Mouse (Mus musculus) lung, postnatal 0 days (tissue): ENCODE measurements at regions not wholly inside any gene's neighbourhood (a gene's known extent, or its start where the extent isn't known, plus 50 kb on each side); places are given as distances from the start of the nearest gene placed in this dataset.
A peak's percentile ranks its signal among the peaks of the same experiment; 100 is the strongest.

ENCODE experiments used
- ATAC-seq: fragments of 200-750 bp; cut with Nextera tagmentation; 2 replicates; pipeline ENCODE4 v1.8.0; 2017; ENCODE audit warnings: moderate library complexity
- DNase-seq: peaks from one replicate; pipeline ENCODE4 v3.0.0-alpha.2; 2016; ENCODE audit warnings: low spot score
- H3K27ac ChIP-seq: fragments of 300-500 bp; sonication (generic); 2 replicates; pipeline ENCODE4 v1.5.1; 2014; ENCODE audit warnings: antibody characterized with exemption, mild to moderate bottlenecking, low read length, mixed read lengths
- H3K27me3 ChIP-seq: fragments of 300-500 bp; sonication (generic); replicated peaks from 2 replicates; pipeline ENCODE4 v1.6.1; 2014; ENCODE audit warnings: low read length, mixed read lengths; ENCODE audit not compliant: insufficient read depth
- H3K36me3 ChIP-seq: fragments of 300-500 bp; sonication (generic); 2 replicates; pipeline ENCODE4 v1.6.1; 2014; ENCODE audit warnings: low read length, mixed read lengths; ENCODE audit not compliant: insufficient read depth
- H3K4me1 ChIP-seq: fragments of 300-500 bp; sonication (generic); 2 replicates; pipeline ENCODE4 v1.6.1; 2014; ENCODE audit warnings: antibody characterized with exemption, low read depth, low read length, mixed read lengths; ENCODE audit not compliant: insufficient read depth
- H3K4me2 ChIP-seq: fragments of 300-500 bp; sonication (generic); replicated peaks from 2 replicates; pipeline ENCODE4 v1.6.1; 2014; ENCODE audit warnings: low read depth, mild to moderate bottlenecking, low read length, moderate library complexity, mixed read lengths
- H3K4me3 ChIP-seq: fragments of 300-500 bp; sonication (generic); 2 replicates; pipeline ENCODE4 v1.5.1; 2014; ENCODE audit warnings: low read depth, low read length
- H3K9ac ChIP-seq: fragments of 300-500 bp; sonication (generic); replicated peaks from 2 replicates; pipeline ENCODE4 v1.6.1; 2014; ENCODE audit warnings: low read depth, mild to moderate bottlenecking
- H3K9me3 ChIP-seq: fragments of 300-500 bp; sonication (generic); 2 replicates; pipeline ENCODE4 v1.6.1; 2016; ENCODE audit warnings: low read length, mixed read lengths
- CTCF ChIP-seq: IDR thresholded peaks from 2 replicates; pipeline ENCODE4 v1.5.1; 2016; ENCODE audit warnings: antibody characterized with exemption, mild to moderate bottlenecking
- EP300 ChIP-seq: IDR thresholded peaks from 2 replicates; pipeline ENCODE4 v1.6.1; 2016; ENCODE audit warnings: antibody characterized with exemption, mild to moderate bottlenecking, control low read depth
- WGBS: fragments of 180-500 bp; shearing (Covaris S2); extraction: QIAGEN DNeasy Blood & Tissue Kit; methylation state at CpG from one replicate; pipeline ENCODE4 v1.1.7; 2014; 5-methylcytosine and 5-hydroxymethylcytosine counted together

DNA sequence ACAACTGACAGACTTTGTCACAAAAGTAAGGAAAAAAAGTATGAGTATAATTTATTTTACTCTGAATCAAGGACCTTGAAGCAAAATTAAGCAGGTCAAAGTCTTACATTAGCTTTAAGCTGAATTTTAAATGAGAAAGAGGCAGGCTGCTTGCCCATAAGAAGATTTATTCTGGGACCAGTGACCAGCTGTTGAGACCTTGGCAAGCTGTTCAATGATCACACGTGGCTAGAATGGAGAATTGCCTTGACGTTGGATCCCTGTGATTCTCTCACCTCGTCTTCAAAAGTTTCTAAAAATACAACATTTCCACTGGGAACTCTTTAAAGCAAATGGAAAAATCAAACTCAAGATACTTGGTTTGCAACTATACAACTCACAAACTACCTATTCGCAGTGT is 177.3 kb downstream of the Usp46 start:
- DNase-seq (peak; percentile 41), ATAC-seq (no peak)
- WGBS, result 54% methylated on average over 4 of the region's 4 CpGs
- H3K27ac ChIP-seq, result no peak overlapping the region
- H3K27me3 ChIP-seq, result no peaks in the 10 kb centered on the region
- H3K36me3 ChIP-seq, result no peaks in the 10 kb centered on the region
- H3K4me2 ChIP-seq, result no peak overlapping the region
- 0 out of 2 replicates have a peak, but pooled peaks cover 2% of the 10 kb centered on the region for H3K4me1 ChIP-seq
- no peak overlapping the region for H3K4me3 ChIP-seq
- no peaks in the 10 kb centered on the region for H3K9me3 ChIP-seq
- no peak overlapping the region for H3K9ac ChIP-seq
- TF ChIP-seq EP300, result no peak
- TF ChIP-seq CTCF, result no peak

DNA sequence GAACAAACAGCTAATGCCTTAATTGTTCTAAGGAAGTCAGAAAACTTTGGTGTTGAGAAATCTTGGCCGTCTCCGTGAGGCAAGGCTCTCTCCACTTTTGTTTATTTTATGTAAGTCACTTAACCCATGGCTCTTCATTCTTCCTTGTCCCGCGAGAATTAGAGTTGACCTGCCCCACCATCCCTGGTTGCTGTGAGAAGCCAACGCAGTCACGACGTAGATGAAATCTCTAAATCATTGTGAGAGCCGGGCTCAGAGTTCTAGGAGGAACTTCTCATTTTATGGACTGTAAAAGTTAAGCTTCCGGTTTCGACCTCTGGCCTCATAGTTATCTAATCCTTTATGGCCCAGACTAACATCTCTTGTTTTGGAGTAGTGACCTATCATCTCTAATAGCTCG is 176.6 kb downstream of the Usp46 start:
- no peak overlapping the region for H3K27ac ChIP-seq
- H3K9ac ChIP-seq, result no peak overlapping the region
- no peaks in the 10 kb centered on the region for H3K27me3 ChIP-seq
- no peak overlapping the region for H3K4me2 ChIP-seq
- H3K4me3 ChIP-seq, result no peak overlapping the region
- H3K4me1 ChIP-seq, result 0 out of 2 replicates have a peak, but pooled peaks cover 2% of the 10 kb centered on the region
- TF ChIP-seq CTCF (no peak), EP300 (no peak)
- no peaks in the 10 kb centered on the region for H3K9me3 ChIP-seq
- DNase-seq (peak; percentile 70), ATAC-seq (peak; percentile 46; the same call in 1 of the 2 replicates)
- H3K36me3 ChIP-seq, result no peaks in the 10 kb centered on the region
- 43% methylated on average over 11 of the region's 11 CpGs for WGBS

DNA sequence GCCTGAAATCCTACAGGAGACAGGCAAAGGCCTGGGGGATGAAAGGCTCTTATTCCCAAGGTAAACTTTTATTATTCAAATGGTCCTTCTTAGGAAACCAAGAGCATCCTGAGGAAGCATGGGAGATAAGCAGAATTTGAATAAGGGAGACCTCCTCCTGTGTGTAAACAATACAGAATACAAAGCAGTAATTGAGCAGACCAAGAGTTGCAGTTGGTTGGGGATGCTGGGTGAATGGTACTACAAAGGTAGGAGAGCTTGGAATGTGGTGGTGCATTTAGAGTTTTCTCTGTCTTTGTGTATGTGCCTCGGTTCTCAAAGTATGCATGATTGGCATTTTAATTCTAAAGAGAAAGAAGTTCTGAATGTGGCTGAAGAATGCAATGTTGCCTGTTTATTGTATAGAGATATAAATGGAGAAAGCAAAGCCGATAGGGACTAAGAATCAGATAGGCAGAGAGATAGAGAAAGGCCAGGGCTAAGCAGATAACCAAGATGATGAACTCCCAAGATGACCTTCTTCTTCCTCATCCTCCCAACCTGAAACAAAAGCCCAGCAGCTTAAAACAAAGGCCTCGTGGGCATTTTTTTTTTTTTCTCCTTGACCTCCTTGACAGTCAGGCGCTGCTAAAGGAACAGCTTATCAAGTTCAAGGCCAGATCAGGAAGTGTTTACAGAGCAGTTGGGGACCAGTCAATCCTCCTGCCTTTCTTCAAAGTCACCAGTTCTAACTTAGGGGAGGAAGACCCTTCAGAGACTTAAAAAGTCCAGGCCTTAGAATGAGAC is 175.6 kb downstream of the Usp46 start:
- ATAC-seq, result no peak
- no peak overlapping the region for H3K4me2 ChIP-seq
- no peak for DNase-seq
- H3K4me1 ChIP-seq, result 0 out of 2 replicates have a peak, but pooled peaks cover 2% of the 10 kb centered on the region
- no peak overlapping the region for H3K4me3 ChIP-seq
- H3K27ac ChIP-seq, result no peak overlapping the region
- 58% methylated on average over 4 of the region's 4 CpGs for WGBS
- H3K9me3 ChIP-seq, result no peaks in the 10 kb centered on the region
- no peaks in the 10 kb centered on the region for H3K27me3 ChIP-seq
- H3K9ac ChIP-seq, result no peak overlapping the region
- H3K36me3 ChIP-seq, result no peaks in the 10 kb centered on the region
- TF ChIP-seq CTCF, result no peak
- no peak for TF ChIP-seq EP300

DNA sequence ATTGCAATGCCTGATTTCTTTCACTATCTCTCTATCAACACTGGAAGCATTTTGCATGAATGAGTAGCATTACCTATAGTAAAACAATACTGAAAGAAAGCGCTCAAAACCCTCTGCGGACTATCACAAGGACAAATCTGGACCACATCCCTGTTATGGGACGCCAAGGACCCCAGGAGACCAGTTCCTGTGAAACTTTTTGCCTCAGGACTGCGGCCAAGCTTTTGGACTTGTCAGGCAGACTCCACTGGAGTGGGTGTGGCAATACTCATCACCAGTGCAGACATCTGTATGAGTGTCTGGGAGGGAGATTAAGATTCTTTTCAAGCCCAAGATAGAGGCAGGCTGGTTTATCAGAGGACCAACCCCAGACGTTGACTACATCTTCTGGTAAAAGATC is 173.0 kb downstream of the Usp46 start:
- Histone ChIP-seq H3K9me3 (no peaks in the 10 kb centered on the region), H3K36me3 (no peaks in the 10 kb centered on the region), H3K4me1 (0 out of 2 replicates have a peak, but pooled peaks cover 2% of the 10 kb centered on the region), H3K9ac (no peak overlapping the region), H3K27ac (no peak overlapping the region), H3K4me3 (no peak overlapping the region), H3K27me3 (no peaks in the 10 kb centered on the region), H3K4me2 (no peak overlapping the region)
- WGBS, result 90% methylated on average over 5 of the region's 5 CpGs
- TF ChIP-seq EP300 (no peak), CTCF (no peak)
- ATAC-seq, result no peak
- DNase-seq, result no peak

DNA sequence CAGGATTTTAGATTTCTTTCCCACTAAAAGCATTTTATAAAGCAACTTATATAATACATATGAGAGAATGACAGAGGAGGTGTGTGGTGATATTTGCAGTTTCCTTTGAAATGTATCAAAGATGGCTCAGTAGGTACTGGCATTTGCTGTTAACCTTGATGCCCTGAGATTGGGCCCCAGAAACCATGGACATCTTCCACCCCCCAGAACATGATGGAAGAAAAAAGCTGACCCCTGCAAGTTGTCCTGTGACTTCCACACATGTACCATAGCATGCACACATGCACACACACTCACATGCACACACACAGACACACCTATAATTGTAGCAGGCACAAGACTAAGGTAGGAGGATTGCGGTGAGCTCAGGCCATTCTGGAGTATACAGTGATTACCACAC is 171.4 kb downstream of the Usp46 start:
- no peak overlapping the region for H3K27ac ChIP-seq
- no peak overlapping the region for H3K4me2 ChIP-seq
- H3K9ac ChIP-seq, result no peak overlapping the region
- DNase-seq (no peak), ATAC-seq (no peak)
- no peaks in the 10 kb centered on the region for H3K36me3 ChIP-seq
- no peaks in the 10 kb centered on the region for H3K27me3 ChIP-seq
- no peaks in the 10 kb centered on the region for H3K4me1 ChIP-seq
- TF ChIP-seq CTCF (no peak), EP300 (no peak)
- H3K9me3 ChIP-seq, result no peaks in the 10 kb centered on the region
- 100% methylated on average over 1 of the region's 1 CpGs for WGBS
- no peak overlapping the region for H3K4me3 ChIP-seq

DNA sequence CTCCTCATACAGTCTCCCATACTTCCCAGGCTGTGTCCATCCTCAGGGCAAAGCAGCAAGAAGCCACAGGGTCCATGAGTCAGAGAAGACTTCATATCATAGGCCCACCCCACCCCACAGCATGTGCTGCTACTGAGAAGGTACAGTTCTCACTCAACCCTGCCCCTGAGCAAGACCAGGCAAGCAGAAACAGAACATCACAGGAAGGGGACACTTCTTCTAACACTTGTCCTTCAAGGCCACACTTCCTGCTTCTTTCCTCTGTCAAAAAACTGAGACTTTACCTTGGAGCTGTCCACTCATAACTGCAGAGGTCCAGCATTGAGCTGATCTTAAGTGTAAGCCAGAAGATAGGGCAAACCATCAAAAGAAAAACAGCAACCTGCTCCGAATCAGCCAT is 166.6 kb downstream of the Usp46 start:
- H3K9me3 ChIP-seq, result no peaks in the 10 kb centered on the region

More for the DNA sequence above, 166.6 kb downstream of the Usp46 start:
- H3K9ac ChIP-seq, result no peak overlapping the region
- TF ChIP-seq EP300 (no peak), CTCF (no peak)
- no peak for ATAC-seq
- no peaks in the 10 kb centered on the region for H3K36me3 ChIP-seq
- H3K4me1 ChIP-seq, result no peaks in the 10 kb centered on the region
- DNase-seq, result no peak
- no peaks in the 10 kb centered on the region for H3K27me3 ChIP-seq
- H3K27ac ChIP-seq, result no peak overlapping the region
- 83% methylated on average over 1 of the region's 1 CpGs for WGBS
- H3K4me2 ChIP-seq, result no peak overlapping the region
- no peak overlapping the region for H3K4me3 ChIP-seq
